Mouse (Mus musculus): Measurements from ENCODE around the gene A3galt2.
A peak's percentile ranks its signal among the peaks of the same experiment; 100 is the strongest.

Gene A3galt2

DNA sequence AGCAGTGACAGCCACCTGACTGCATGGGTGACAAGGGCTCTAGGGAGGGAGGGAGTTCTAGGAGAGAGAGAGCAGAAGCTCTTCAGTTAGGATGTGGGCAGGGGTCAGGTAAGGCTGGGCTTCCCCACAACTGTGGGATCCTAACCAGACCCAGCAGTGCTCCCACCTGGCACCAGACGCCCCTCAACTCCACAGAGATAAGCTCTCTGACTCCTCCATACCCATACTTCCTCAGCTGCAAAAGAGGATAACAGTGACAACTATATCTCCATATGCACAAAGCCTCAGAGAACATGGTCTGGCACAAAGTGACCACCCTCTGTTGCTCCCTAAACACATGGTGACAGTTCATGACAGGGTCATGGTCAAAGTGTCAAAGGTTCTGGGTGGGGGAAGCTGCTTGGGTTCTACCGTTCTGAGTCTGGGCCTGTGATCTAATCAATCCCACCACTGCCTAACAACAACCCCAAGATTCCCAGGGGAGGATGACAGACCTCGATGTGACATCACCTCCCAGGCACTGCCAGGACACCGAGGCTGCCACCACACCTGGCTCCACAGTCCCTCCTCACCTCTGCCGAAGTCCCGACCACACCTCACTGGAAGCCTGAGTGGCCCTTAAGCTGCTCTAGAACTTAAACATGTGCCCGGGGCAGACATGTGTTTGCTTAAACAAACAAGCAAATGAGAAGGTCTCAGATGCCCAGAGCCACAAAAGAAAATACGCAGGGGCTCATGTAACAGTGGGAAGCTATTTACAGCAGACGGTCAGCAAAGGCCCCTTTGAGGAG is 46.7 kb downstream of the A3galt2 start:
- DNase-seq: no peak

- DNase-seq: no peak
Observed at GRCm38 (mm10) chr4:128803569-128803968, 48.4 kb downstream of the A3galt2 start.

DNA sequence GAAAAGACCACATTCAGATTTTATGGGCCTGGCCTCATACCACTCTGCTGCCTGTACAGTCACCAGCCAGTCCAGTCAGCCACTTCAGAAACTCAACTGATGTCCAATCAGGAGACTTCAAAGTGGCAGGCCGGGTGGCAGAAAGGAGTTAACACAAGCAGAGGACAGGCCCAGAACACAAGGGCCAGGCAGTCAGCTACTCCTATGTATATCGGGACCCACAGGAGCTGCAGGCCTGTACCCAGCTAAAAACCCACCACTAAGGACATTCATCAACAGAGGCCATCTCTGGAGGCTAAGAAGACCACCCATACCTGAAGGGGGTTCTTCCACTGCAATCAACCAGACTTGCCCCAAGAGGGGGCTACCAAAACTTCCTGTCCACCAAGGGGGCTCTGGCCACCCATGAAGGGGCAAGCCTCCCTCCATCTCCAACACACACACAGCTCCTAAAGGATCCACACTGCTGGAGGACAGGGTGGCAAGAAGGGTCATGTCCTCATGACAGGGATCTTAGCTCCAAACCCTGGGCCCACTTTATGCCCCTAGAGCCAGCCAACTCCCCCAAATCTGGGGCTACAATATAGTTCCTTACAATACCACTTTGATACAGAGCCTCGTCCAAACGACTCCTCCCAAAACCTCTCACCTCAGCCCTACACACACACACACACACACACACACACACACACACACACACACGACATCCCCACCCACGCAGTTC is 49.4 kb downstream of the A3galt2 start:
- DNase-seq: no peak

- no peak for DNase-seq
Observed at GRCm38 (mm10) chr4:128805150-128806042, 50.2 kb downstream of the A3galt2 start.

DNA sequence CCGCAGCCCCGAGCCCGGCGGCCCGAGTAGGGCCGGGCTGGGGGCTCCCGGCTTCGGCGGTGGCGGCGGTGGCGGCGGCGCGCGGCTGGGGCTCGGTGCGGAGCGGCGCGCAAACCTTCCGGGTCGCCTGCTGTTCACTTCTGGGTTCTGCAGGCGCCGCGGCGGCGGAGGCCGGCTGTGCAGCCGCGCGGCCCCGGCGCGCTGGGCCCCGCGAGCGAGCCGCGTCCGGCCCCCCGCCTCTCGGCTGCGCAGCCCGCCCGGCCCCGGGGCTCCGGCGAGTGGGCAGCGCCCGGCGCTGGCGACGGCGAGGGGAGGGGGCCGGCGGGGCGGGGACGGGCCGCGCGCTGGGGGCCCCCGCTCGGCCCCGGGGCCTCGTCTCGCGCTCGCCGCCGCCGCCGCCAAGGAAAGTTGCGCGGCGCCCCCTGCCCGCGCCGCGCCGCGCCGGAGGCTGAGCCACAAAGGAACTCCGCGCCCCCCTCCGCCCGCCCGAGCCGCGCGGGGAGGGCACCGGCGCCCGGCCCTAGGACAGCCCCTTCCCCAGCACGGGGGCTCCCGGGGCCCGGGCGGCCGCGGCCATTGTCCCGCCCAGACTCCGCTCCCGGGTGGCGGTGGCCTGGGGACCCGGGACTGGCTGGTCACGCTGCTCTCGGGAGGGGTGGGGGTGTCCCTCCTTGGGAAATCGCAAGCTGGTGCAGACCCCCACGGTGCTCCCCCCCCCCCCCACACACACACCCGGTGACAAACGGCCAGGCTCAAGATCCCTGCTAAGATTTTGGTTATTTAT is 51.1 kb downstream of the A3galt2 start, which contains the start of gene Zfp362:
TSS of gene Zfp362 (minus strand) at position 3 of the 784 bp plus-strand sequence.
- DNase-seq: no peak

GRCm38 (mm10) chr4:128806827-128807179 is 51.6 kb downstream of the A3galt2 start:
- peak; percentile 41 for DNase-seq

GRCm38 (mm10) chr4:128811382-128812056 is 56.4 kb downstream of the A3galt2 start:
- peak; percentile 92 for DNase-seq

DNA sequence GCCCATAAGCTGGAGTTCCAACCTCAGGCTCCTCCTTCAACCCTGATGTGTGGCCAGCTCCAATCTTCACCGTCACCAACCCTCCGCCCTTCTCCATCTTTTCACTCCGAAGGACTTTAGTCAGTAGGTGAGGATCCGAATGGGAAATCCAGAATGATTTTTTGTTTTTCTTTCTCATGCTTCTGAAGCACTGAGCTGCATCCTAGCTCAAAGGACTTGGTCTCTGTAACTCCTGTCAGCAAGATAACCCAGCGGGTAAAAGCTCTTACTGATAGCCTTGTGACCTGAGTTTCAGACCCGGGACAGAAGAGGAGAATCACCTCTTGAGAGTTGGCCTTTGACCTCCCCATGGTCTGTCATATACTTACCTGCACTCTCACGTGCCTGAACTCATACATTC is 61.8 kb downstream of the A3galt2 start:
- DNase-seq: no peak

Measured in layer of hippocampus, adult 9-11 months (tissue).